Mouse (Mus musculus): Measurements from ENCODE around the gene Kmt2e.

DNA sequence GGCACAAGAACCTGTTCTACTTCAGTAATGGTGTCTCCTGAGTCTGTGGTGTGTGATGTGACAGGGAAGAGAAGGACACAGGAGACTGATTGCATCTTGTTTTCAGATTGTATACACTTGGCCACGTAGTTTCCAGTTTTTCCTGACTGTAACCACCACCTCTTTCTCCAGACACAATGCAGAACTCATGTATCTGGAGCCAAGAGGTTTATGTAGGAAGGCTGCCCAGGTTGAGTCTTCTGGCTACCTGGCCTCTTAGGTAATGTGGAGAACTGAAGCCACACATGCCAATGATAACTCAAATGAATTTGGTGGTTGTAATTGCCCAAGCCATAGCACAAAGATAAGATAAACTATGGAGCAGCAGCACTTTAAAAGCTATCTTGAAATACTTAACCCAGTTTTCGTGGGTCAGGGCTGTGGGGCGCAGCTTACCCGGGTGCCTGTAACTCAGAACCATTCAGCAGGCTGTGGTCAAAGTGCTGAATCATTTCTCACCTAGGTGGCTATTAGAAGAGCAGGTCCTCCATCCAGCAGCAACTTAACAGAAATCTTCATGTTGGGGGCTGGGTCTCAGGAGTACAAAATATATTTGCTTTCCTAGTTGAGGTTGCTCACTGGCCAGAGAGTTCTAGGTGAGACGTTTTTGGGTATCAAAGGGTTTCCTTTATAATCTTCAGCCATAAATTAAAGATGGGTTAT, 21.8 kb upstream of the Kmt2e start:
- TF ChIP-seq CTCF (IDR thresholded peaks at IDR 0.05; ENCODE audit: control insufficient read depth, insufficient read depth, insufficient replicate concordance, low read depth, low read length): no peak
- no peak for TF ChIP-seq POLR2A (IDR thresholded peaks at IDR 0.05; ENCODE audit: control insufficient read depth, low read depth, low read length)
